Mouse (Mus musculus): Measurements from ENCODE around the gene Bhlhe23.

DNA sequence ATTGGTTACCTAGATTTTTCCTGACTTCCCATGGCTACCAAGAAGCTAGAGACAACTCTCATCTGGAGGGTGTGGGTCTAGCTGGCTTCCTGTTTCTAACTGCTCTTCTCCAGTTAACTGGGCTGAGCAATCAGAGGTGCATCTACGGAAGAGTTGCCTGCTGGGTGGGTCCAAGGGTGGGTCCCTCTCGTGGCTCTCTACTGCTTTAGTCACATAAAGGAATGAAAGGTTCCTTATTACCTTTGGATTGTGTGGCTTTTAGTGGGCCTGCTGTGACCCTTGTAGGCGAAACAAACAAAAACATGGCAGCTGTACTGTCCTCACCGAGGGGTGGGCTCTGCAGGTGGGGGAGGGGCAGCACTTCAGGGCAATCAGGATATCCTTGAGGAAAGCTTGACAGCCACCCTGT is 49.1 kb downstream of the Bhlhe23 start:
- TF ChIP-seq GATA1 (IDR thresholded peaks at IDR 0.05; ENCODE audit: low read length) = no peak
- no peak for TF ChIP-seq TAL1 (IDR thresholded peaks at IDR 0.05; ENCODE audit: low read length)

Data from erythroblast, embryonic 14.5 days (primary cell).